ENCODE assay signal across 16 mouse cellular contexts in genomic region chr8:105931271-105931670, GRCm38 (mm10). TPM values are rescaled to one million over a fixed set of nuclear protein-coding genes. Genes with fewer than 3 reads are reported as not detected.
DNase-seq lines count a peak whose midpoint lies in the region; ATAC-seq and TF ChIP-seq lines count a peak whose summit lies in the region.
"Had no signal": no experiment of that assay in that cellular context is flagged by ENCODE, and none has a peak within 500 bp of the region (broad histone marks: within the 10 kb centered on the region; RNA-seq: fewer than 3 reads in every experiment).

No protein-coding gene starts in this region.

- no peak overlapping the region for H3K27ac ChIP-seq in hindbrain, embryonic 12.5 days
- no peak overlapping the region for H3K27ac ChIP-seq in hindbrain, embryonic 11.5 days (ENCODE audit: low read depth, low read length)
- H3K27ac ChIP-seq in midbrain, embryonic 16.5 days (ENCODE audit: low read length): no peak overlapping the region
- H3K27ac ChIP-seq in midbrain, embryonic 13.5 days: no peak overlapping the region
- peak overlapping the region; percentile 22 for H3K27ac ChIP-seq in cortical plate, adult 2 months (ENCODE audit: insufficient read depth, low read length)
- H3K27ac ChIP-seq: heart, adult 2 months; heart, embryonic 13.5 days; intestine, embryonic 15.5 days; limb, embryonic 15.5 days; liver, embryonic 15.5 days; lung, embryonic 15.5 days had no signal

- peaks cover 15% of the 10 kb centered on the region for H3K4me1 ChIP-seq in hindbrain, embryonic 12.5 days
- H3K4me1 ChIP-seq in hindbrain, embryonic 11.5 days (replicated peaks; ENCODE audit: control insufficient read depth, insufficient read depth, low read length): no peaks in the 10 kb centered on the region
- peaks cover 7% of the 10 kb centered on the region for H3K4me1 ChIP-seq in midbrain, embryonic 16.5 days (ENCODE audit: control insufficient read depth, insufficient read depth, low read length)
- peaks cover 14% of the 10 kb centered on the region for H3K4me1 ChIP-seq in midbrain, embryonic 13.5 days (replicated peaks)
- H3K4me1 ChIP-seq in cortical plate, adult 2 months (ENCODE audit: control insufficient read depth, insufficient read depth, low read length): peaks cover 2% of the 10 kb centered on the region
- H3K4me1 ChIP-seq: intestine, embryonic 15.5 days had no signal

- no peak overlapping the region for H3K4me3 ChIP-seq in hindbrain, embryonic 12.5 days
- H3K4me3 ChIP-seq in hindbrain, embryonic 11.5 days (ENCODE audit: low read depth, low read length): no peak overlapping the region
- no peak overlapping the region for H3K4me3 ChIP-seq in midbrain, embryonic 16.5 days (ENCODE audit: low read depth, low read length)
- H3K4me3 ChIP-seq in midbrain, embryonic 13.5 days (replicated peaks): no peak overlapping the region
- no peak overlapping the region for H3K4me3 ChIP-seq in cortical plate, adult 2 months (ENCODE audit: insufficient read depth, low read length)
- H3K4me3 ChIP-seq: heart, adult 2 months; heart, embryonic 13.5 days; hindbrain, embryonic 15.5 days; intestine, embryonic 15.5 days; limb, embryonic 15.5 days; liver, embryonic 15.5 days; lung, embryonic 15.5 days had no signal

- WGBS in hindbrain, embryonic 12.5 days: 97% methylated on average over 3 of the region's 3 CpGs
- 96% methylated on average over 3 of the region's 3 CpGs for WGBS in hindbrain, embryonic 11.5 days
- WGBS in midbrain, embryonic 16.5 days: 99% methylated on average over 3 of the region's 3 CpGs
- 96% methylated on average over 3 of the region's 3 CpGs for WGBS in midbrain, embryonic 13.5 days

- no peak for TF ChIP-seq CTCF in cortical plate, adult 2 months (IDR thresholded peaks at IDR 0.05; ENCODE audit: extremely low read depth, insufficient read depth, low read length)

- no peaks in the 10 kb centered on the region for H3K9me3 ChIP-seq in hindbrain, embryonic 12.5 days (replicated peaks)
- H3K9me3 ChIP-seq in hindbrain, embryonic 11.5 days (ENCODE audit: control insufficient read depth, low read length): no peaks in the 10 kb centered on the region
- H3K9me3 ChIP-seq in midbrain, embryonic 16.5 days (replicated peaks; ENCODE audit: control insufficient read depth, low read length, poor library complexity, severe bottlenecking): no peaks in the 10 kb centered on the region
- H3K9me3 ChIP-seq in midbrain, embryonic 13.5 days: no peaks in the 10 kb centered on the region
- H3K9me3 ChIP-seq: heart, embryonic 13.5 days; hindbrain, embryonic 15.5 days; intestine, embryonic 15.5 days; limb, embryonic 15.5 days; liver, embryonic 15.5 days; lung, embryonic 15.5 days had no signal

- 0 out of 2 replicates have a peak, but pooled peaks have one; percentile 3 for ATAC-seq in hindbrain, embryonic 12.5 days (ENCODE audit: low FRiP score)
- no peak for ATAC-seq in hindbrain, embryonic 11.5 days (ENCODE audit: low FRiP score)
- peak; percentile 13 for ATAC-seq in midbrain, embryonic 16.5 days
- no peak for ATAC-seq in midbrain, embryonic 13.5 days
- no peak for ATAC-seq in megakaryocyte, adult 5-6 weeks (ENCODE audit: poor library complexity, severe bottlenecking)

- no peaks in the 10 kb centered on the region for H3K27me3 ChIP-seq in hindbrain, embryonic 12.5 days
- no peaks in the 10 kb centered on the region for H3K27me3 ChIP-seq in hindbrain, embryonic 11.5 days (ENCODE audit: control insufficient read depth, insufficient read depth, low read length)
- no peaks in the 10 kb centered on the region for H3K27me3 ChIP-seq in midbrain, embryonic 16.5 days (ENCODE audit: control insufficient read depth, insufficient read depth, low read depth, low read length)
- H3K27me3 ChIP-seq in midbrain, embryonic 13.5 days: no peaks in the 10 kb centered on the region
- H3K27me3 ChIP-seq: heart, embryonic 13.5 days; hindbrain, embryonic 15.5 days; intestine, embryonic 15.5 days; limb, embryonic 15.5 days; liver, embryonic 15.5 days; lung, embryonic 15.5 days had no signal

- no peak overlapping the region for H3K4me2 ChIP-seq in hindbrain, embryonic 12.5 days (replicated peaks)
- H3K4me2 ChIP-seq in hindbrain, embryonic 11.5 days (replicated peaks; ENCODE audit: low read depth, low read length): no peak overlapping the region
- H3K4me2 ChIP-seq in midbrain, embryonic 16.5 days (ENCODE audit: low read length): no peak overlapping the region
- H3K4me2 ChIP-seq in midbrain, embryonic 13.5 days (replicated peaks): no peak overlapping the region
- H3K4me2 ChIP-seq: heart, embryonic 13.5 days; hindbrain, embryonic 15.5 days; intestine, embryonic 15.5 days; limb, embryonic 15.5 days; liver, embryonic 15.5 days; lung, embryonic 15.5 days had no signal

- no peak overlapping the region for H3K9ac ChIP-seq in hindbrain, embryonic 12.5 days
- H3K9ac ChIP-seq in hindbrain, embryonic 11.5 days (ENCODE audit: low read depth, low read length): no peak overlapping the region
- H3K9ac ChIP-seq in midbrain, embryonic 16.5 days (ENCODE audit: low read depth, low read length): no peak overlapping the region
- no peak overlapping the region for H3K9ac ChIP-seq in midbrain, embryonic 13.5 days (replicated peaks)
- H3K9ac ChIP-seq: heart, embryonic 13.5 days; hindbrain, embryonic 15.5 days; intestine, embryonic 15.5 days; liver, embryonic 15.5 days; lung, embryonic 15.5 days had no signal

- TF ChIP-seq POLR2A in cortical plate, adult 2 months (IDR thresholded peaks at IDR 0.05; ENCODE audit: extremely low read depth, insufficient read depth, low read length): peak; percentile 40; the same call in 1 of the 2 replicates

- H3K36me3 ChIP-seq in hindbrain, embryonic 12.5 days: peaks cover 21% of the 10 kb centered on the region; the same call in 1 of the 2 replicates
- H3K36me3 ChIP-seq in hindbrain, embryonic 11.5 days (ENCODE audit: control insufficient read depth, insufficient read depth, low read length): no peaks in the 10 kb centered on the region
- no peaks in the 10 kb centered on the region; the same call in 1 of the 2 replicates for H3K36me3 ChIP-seq in midbrain, embryonic 16.5 days (ENCODE audit: control insufficient read depth, insufficient read depth, low read length)
- H3K36me3 ChIP-seq in midbrain, embryonic 13.5 days: peaks cover 25% of the 10 kb centered on the region

- DNase-seq in cerebellum, adult 9-11 months: peak; percentile 26
- DNase-seq in cerebellum, adult 8-10 months: no peak
- DNase-seq in hindbrain, embryonic 11.5 days (ENCODE audit: low spot score): no peak

RNA-seq across cellular contexts. Expression of gene Ctrl, which starts 2.4 kb away (rescaled TPM):
- 2.6 and 2.7 TPM in 2 replicates for polyA plus RNA-seq in hindbrain, embryonic 12.5 days (2016; fragmentation: Nextera tagmentation; extraction: Ambion mirVana)
- polyA plus RNA-seq in hindbrain, embryonic 11.5 days (2014; fragmentation: Nextera tagmentation; extraction: Ambion mirVana): 0.81 and 1.3 TPM in 2 replicates
- 4.5 and 4.9 TPM in 2 replicates for polyA plus RNA-seq in midbrain, embryonic 16.5 days (2015; fragmentation: Nextera tagmentation; extraction: Ambion mirVana)
- polyA plus RNA-seq in midbrain, embryonic 13.5 days (2015; fragmentation: Nextera tagmentation; extraction: Ambion mirVana): 2.6 and 2.9 TPM in 2 replicates
- 3.4 and 3.6 TPM in 2 replicates for polyA plus RNA-seq in cortical plate, adult 2 months (2012; rRNA removed)
- total RNA-seq in megakaryocyte, adult 5-6 weeks (2015): 1.3 and 2.0 TPM in 2 replicates
- 0.55 and 1.1 TPM in 2 replicates for total RNA-seq in megakaryocyte, adult 5-6 weeks (2017)
- total RNA-seq: gastrocnemius, postnatal 25 days had no signal

RNA-seq across cellular contexts. Expression of gene Psmb10, which starts 7.0 kb away (rescaled TPM):
- 27.3 and 30.2 TPM in 2 replicates for polyA plus RNA-seq in hindbrain, embryonic 12.5 days (2016; fragmentation: Nextera tagmentation; extraction: Ambion mirVana)
- 21.6 and 24.6 TPM in 2 replicates for polyA plus RNA-seq in hindbrain, embryonic 11.5 days (2014; fragmentation: Nextera tagmentation; extraction: Ambion mirVana)
- 59.6 and 71.2 TPM in 2 replicates for polyA plus RNA-seq in midbrain, embryonic 16.5 days (2015; fragmentation: Nextera tagmentation; extraction: Ambion mirVana)
- polyA plus RNA-seq in midbrain, embryonic 13.5 days (2015; fragmentation: Nextera tagmentation; extraction: Ambion mirVana): 38.7 and 40.3 TPM in 2 replicates
- 137 and 147 TPM in 2 replicates for polyA plus RNA-seq in cortical plate, adult 2 months (2012; rRNA removed)
- total RNA-seq in megakaryocyte, adult 5-6 weeks (2015): 164 and 185 TPM in 2 replicates
- total RNA-seq in megakaryocyte, adult 5-6 weeks (2017): 56.1 and 63.6 TPM in 2 replicates

RNA-seq across cellular contexts. Expression of gene Lcat, which starts 11.9 kb away (rescaled TPM):
- polyA plus RNA-seq in hindbrain, embryonic 12.5 days (2016; fragmentation: Nextera tagmentation; extraction: Ambion mirVana): 0.57 and 0.79 TPM in 2 replicates
- 0.54 and 0.73 TPM in 2 replicates for polyA plus RNA-seq in hindbrain, embryonic 11.5 days (2014; fragmentation: Nextera tagmentation; extraction: Ambion mirVana)
- 1.3 and 3.0 TPM in 2 replicates for polyA plus RNA-seq in midbrain, embryonic 16.5 days (2015; fragmentation: Nextera tagmentation; extraction: Ambion mirVana)
- 0.30 and 0.54 TPM in 2 replicates for polyA plus RNA-seq in midbrain, embryonic 13.5 days (2015; fragmentation: Nextera tagmentation; extraction: Ambion mirVana)
- polyA plus RNA-seq in cortical plate, adult 2 months (2012; rRNA removed): 54.4 and 55.7 TPM in 2 replicates
- total RNA-seq in megakaryocyte, adult 5-6 weeks (2015): 0.23 TPM in 1 of 2 replicates, not detected in the other
- 0.45 TPM in 1 of 2 replicates, not detected in the other for total RNA-seq in megakaryocyte, adult 5-6 weeks (2017)

RNA-seq across cellular contexts. Expression of gene Pskh1, which starts 31.0 kb away (rescaled TPM):
- polyA plus RNA-seq in hindbrain, embryonic 12.5 days (2016; fragmentation: Nextera tagmentation; extraction: Ambion mirVana): 22.4 and 28.7 TPM in 2 replicates
- polyA plus RNA-seq in hindbrain, embryonic 11.5 days (2014; fragmentation: Nextera tagmentation; extraction: Ambion mirVana): 11.1 and 12.5 TPM in 2 replicates
- polyA plus RNA-seq in midbrain, embryonic 16.5 days (2015; fragmentation: Nextera tagmentation; extraction: Ambion mirVana): 10.6 and 10.8 TPM in 2 replicates
- polyA plus RNA-seq in midbrain, embryonic 13.5 days (2015; fragmentation: Nextera tagmentation; extraction: Ambion mirVana): 13.5 and 14.7 TPM in 2 replicates
- polyA plus RNA-seq in cortical plate, adult 2 months (2012; rRNA removed): 13.1 and 13.3 TPM in 2 replicates
- 8.6 and 9.7 TPM in 2 replicates for total RNA-seq in megakaryocyte, adult 5-6 weeks (2015)
- 10.7 and 13.3 TPM in 2 replicates for total RNA-seq in megakaryocyte, adult 5-6 weeks (2017)

RNA-seq across cellular contexts. Expression of gene Slc12a4, which starts 34.6 kb away (rescaled TPM):
- polyA plus RNA-seq in hindbrain, embryonic 12.5 days (2016; fragmentation: Nextera tagmentation; extraction: Ambion mirVana): 19.5 TPM in 2 replicates
- 7.8 and 8.4 TPM in 2 replicates for polyA plus RNA-seq in hindbrain, embryonic 11.5 days (2014; fragmentation: Nextera tagmentation; extraction: Ambion mirVana)
- polyA plus RNA-seq in midbrain, embryonic 16.5 days (2015; fragmentation: Nextera tagmentation; extraction: Ambion mirVana): 7.6 and 10.6 TPM in 2 replicates
- 5.2 and 5.6 TPM in 2 replicates for polyA plus RNA-seq in midbrain, embryonic 13.5 days (2015; fragmentation: Nextera tagmentation; extraction: Ambion mirVana)
- 23.6 and 25.8 TPM in 2 replicates for polyA plus RNA-seq in cortical plate, adult 2 months (2012; rRNA removed)
- 2.9 and 5.9 TPM in 2 replicates for total RNA-seq in megakaryocyte, adult 5-6 weeks (2015)
- 2.1 and 9.4 TPM in 2 replicates for total RNA-seq in megakaryocyte, adult 5-6 weeks (2017)

Comparison
In these comparisons a context has a peak if more than half of its experiments do, and no peak if none do; other contexts are left out.
1. ATAC-seq: peak in hindbrain, embryonic 12.5 days (single experiment) and midbrain, embryonic 16.5 days (single experiment); none in hindbrain, embryonic 11.5 days (single experiment), midbrain, embryonic 13.5 days (single experiment) and megakaryocyte, adult 5-6 weeks (single experiment).
2. RNA of gene Lcat, which starts 11.9 kb away (polyA plus RNA-seq): 54.4 to 55.7 TPM in cortical plate, adult 2 months; 1.3 to 3.0 TPM in midbrain, embryonic 16.5 days, 0.57 to 0.79 TPM in hindbrain, embryonic 12.5 days, 0.54 to 0.73 TPM in hindbrain, embryonic 11.5 days and 0.30 to 0.54 TPM in midbrain, embryonic 13.5 days; every median in the first group is over 10 times any median in the second.